Mouse (Mus musculus) CH12.LX (cell line): ENCODE results near the gene Acsl5. TPM values are rescaled to one million over a fixed set of nuclear protein-coding genes. Genes with fewer than 3 reads are reported as not detected.

ENCODE experiments used
- DNase-seq: peaks from one replicate; pipeline ENCODE4 v3.0.0-alpha.2; 2013; ENCODE audit errors: extremely low read depth
- H3K27ac ChIP-seq: 2 replicates; pipeline ENCODE4 v1.5.1; 2012; ENCODE audit warnings: low read depth, mild to moderate bottlenecking, control low read depth, moderate library complexity; ENCODE audit not compliant: insufficient read depth
- H3K27me3 ChIP-seq: replicated peaks from 2 replicates; pipeline ENCODE3; 2012; ENCODE audit warnings: inconsistent platforms
- H3K36me3 ChIP-seq, 2 experiments: replicated peaks in 1 of 2; 2 replicates each; pipeline versions ENCODE3 to v1.6.1; 2012; ENCODE audit warnings: inconsistent platforms in 1 of 2, low read length in 1 of 2, mild to moderate bottlenecking in 1 of 2, mixed read lengths in 1 of 2, moderate library complexity in 1 of 2; ENCODE audit not compliant: control insufficient read depth in 1 of 2, insufficient read depth in 1 of 2
- H3K4me1 ChIP-seq, 2 experiments: 2 replicates each; pipeline ENCODE4 v1.6.1; 2012; ENCODE audit warnings: inconsistent platforms in 1 of 2, moderate library complexity in 1 of 2; ENCODE audit not compliant: insufficient read depth in 2 of 2, control insufficient read depth in 1 of 2
- H3K4me2 ChIP-seq: 2 replicates; pipeline ENCODE4 v1.6.1; 2012; ENCODE audit warnings: low read depth, mild to moderate bottlenecking, control low read depth; ENCODE audit not compliant: poor library complexity, insufficient read depth, severe bottlenecking
- H3K4me3 ChIP-seq, 3 experiments: fragments of 150-350 bp in 1 of 3; sonication (generic) in 1 of 3; replicated peaks in 1 of 3; 2 replicates each; pipeline versions ENCODE3 to v1.5.1; 2011 to 2012; ENCODE audit warnings: low read depth in 2 of 3, low read length in 2 of 3, mild to moderate bottlenecking in 2 of 3, moderate library complexity in 2 of 3, control low read depth in 1 of 3, improper control_type of control experiment in 1 of 3, inconsistent platforms in 1 of 3, mixed read lengths in 1 of 3; ENCODE audit not compliant: poor library complexity in 1 of 3
- H3K79me2 ChIP-seq: replicated peaks from 2 replicates; pipeline ENCODE4 v1.6.1; 2012; ENCODE audit warnings: mild to moderate bottlenecking, moderate library complexity; ENCODE audit not compliant: control insufficient read depth, poor library complexity, insufficient read depth, severe bottlenecking; ENCODE audit errors: extremely low read depth
- H3K9ac ChIP-seq: 2 replicates; pipeline ENCODE4 v1.6.1; 2012; ENCODE audit warnings: low read depth, mild to moderate bottlenecking, control low read depth, moderate library complexity; ENCODE audit not compliant: insufficient read depth
- H3K9me3 ChIP-seq: replicated peaks from 2 replicates; pipeline ENCODE3; 2012; ENCODE audit warnings: low read length, inconsistent platforms, mixed read lengths
- BHLHE40 ChIP-seq: IDR thresholded peaks from 2 replicates; pipeline ENCODE4 v1.6.1; 2011; ENCODE audit warnings: mild to moderate bottlenecking, low read depth, low read length, improper control_type of control experiment
- CHD1 ChIP-seq: IDR thresholded peaks from 2 replicates; pipeline ENCODE4 v1.6.1; 2012; ENCODE audit warnings: low read depth, low read length, improper control_type of control experiment, inconsistent platforms
- CHD2 ChIP-seq: IDR thresholded peaks from 2 replicates; pipeline ENCODE4 v1.6.1; 2011; ENCODE audit warnings: low read length, improper control_type of control experiment
- CTCF ChIP-seq, 2 experiments: IDR thresholded peaks in 1 of 2; conservative IDR thresholded peaks in 1 of 2; 2 replicates each; pipeline ENCODE4 v1.5.1; 2011 to 2012; ENCODE audit warnings: low read depth in 2 of 2, low read length in 2 of 2, improper control_type of control experiment in 1 of 2, inconsistent platforms in 1 of 2, mild to moderate bottlenecking in 1 of 2, moderate library complexity in 1 of 2
- E2F4 ChIP-seq: IDR thresholded peaks from 2 replicates; pipeline ENCODE4 v1.6.1; 2011; ENCODE audit warnings: low read depth, low read length, improper control_type of control experiment; ENCODE audit not compliant: insufficient replicate concordance
- ELF1 ChIP-seq: IDR thresholded peaks from 2 replicates; pipeline ENCODE4 v1.6.1; 2014; ENCODE audit warnings: low read depth, mild to moderate bottlenecking, inconsistent platforms, low read length, improper control_type of control experiment
- EP300 ChIP-seq: IDR thresholded peaks from 2 replicates; pipeline ENCODE4 v1.6.1; 2011; ENCODE audit warnings: low read length, improper control_type of control experiment
- ETS1 ChIP-seq: conservative IDR thresholded peaks from 2 replicates; pipeline ENCODE4 v1.6.1; 2012; ENCODE audit warnings: low read depth, mild to moderate bottlenecking, inconsistent platforms, low read length, improper control_type of control experiment, moderate library complexity
- GABPA ChIP-seq: IDR thresholded peaks from 2 replicates; pipeline ENCODE4 v1.6.1; 2012; ENCODE audit warnings: low read depth, low read length, improper control_type of control experiment, inconsistent platforms; ENCODE audit not compliant: insufficient replicate concordance
- HCFC1 ChIP-seq: IDR thresholded peaks from 2 replicates; pipeline ENCODE4 v1.6.1; 2012; ENCODE audit warnings: low read depth, mild to moderate bottlenecking, inconsistent platforms, low read length, improper control_type of control experiment
- IRF4 ChIP-seq: IDR thresholded peaks from 2 replicates; pipeline ENCODE4 v1.6.1; 2014; ENCODE audit warnings: low read depth, mild to moderate bottlenecking, inconsistent platforms, low read length, improper control_type of control experiment
- JUN ChIP-seq: IDR thresholded peaks from 2 replicates; pipeline ENCODE4 v1.6.1; 2011; ENCODE audit warnings: low read depth, mild to moderate bottlenecking, low read length, improper control_type of control experiment, moderate library complexity; ENCODE audit not compliant: insufficient read depth
- JUND ChIP-seq: conservative IDR thresholded peaks from 2 replicates; pipeline ENCODE4 v1.6.1; 2011; ENCODE audit warnings: low read depth, low read length, improper control_type of control experiment
- KAT2A ChIP-seq: IDR thresholded peaks from 2 replicates; pipeline ENCODE4 v1.6.1; 2012; ENCODE audit warnings: low read length, improper control_type of control experiment, inconsistent platforms; ENCODE audit not compliant: insufficient replicate concordance
- MAFK ChIP-seq: IDR thresholded peaks from 2 replicates; pipeline ENCODE4 v1.6.1; 2011; ENCODE audit warnings: low read length, improper control_type of control experiment; ENCODE audit not compliant: insufficient replicate concordance
- MAX ChIP-seq: IDR thresholded peaks from 2 replicates; pipeline ENCODE4 v1.6.1; 2011; ENCODE audit warnings: low read length, improper control_type of control experiment
- MAZ ChIP-seq: IDR thresholded peaks from 2 replicates; pipeline ENCODE4 v1.6.1; 2012; ENCODE audit warnings: low read depth, mild to moderate bottlenecking, inconsistent platforms, low read length, improper control_type of control experiment, moderate library complexity
- MEF2A ChIP-seq: IDR thresholded peaks from 2 replicates; pipeline ENCODE4 v1.6.1; 2014; ENCODE audit warnings: low read depth, mild to moderate bottlenecking, inconsistent platforms, low read length, improper control_type of control experiment, borderline replicate concordance
- MXI1 ChIP-seq: IDR thresholded peaks from 2 replicates; pipeline ENCODE4 v1.6.1; 2011; ENCODE audit warnings: mild to moderate bottlenecking, low read depth, low read length, improper control_type of control experiment
- MYC ChIP-seq: IDR thresholded peaks from 2 replicates; pipeline ENCODE4 v1.6.1; 2011; ENCODE audit warnings: low read depth, mild to moderate bottlenecking, improper control_type of control experiment, low read length
- NELFE ChIP-seq: IDR thresholded peaks from 2 replicates; pipeline ENCODE4 v1.6.1; 2011; ENCODE audit warnings: low read depth, low read length, improper control_type of control experiment
- NRF1 ChIP-seq: IDR thresholded peaks from 2 replicates; pipeline ENCODE4 v1.6.1; 2014; ENCODE audit warnings: low read depth, mild to moderate bottlenecking, inconsistent platforms, low read length, improper control_type of control experiment, moderate library complexity
- PAX5 ChIP-seq: IDR thresholded peaks from 2 replicates; pipeline ENCODE4 v1.6.1; 2012; ENCODE audit warnings: low read length, inconsistent platforms, mixed read lengths
- POLR2A ChIP-seq: IDR thresholded peaks from 2 replicates; pipeline ENCODE4 v1.6.1; 2011; ENCODE audit warnings: low read depth, mild to moderate bottlenecking, improper control_type of control experiment, low read length
- POLR2AphosphoS2 ChIP-seq: IDR thresholded peaks from 2 replicates; pipeline ENCODE4 v1.6.1; 2011; ENCODE audit warnings: low read depth, low read length, improper control_type of control experiment
- RAD21 ChIP-seq: IDR thresholded peaks from 2 replicates; pipeline ENCODE4 v1.6.1; 2011; ENCODE audit warnings: low read depth, mild to moderate bottlenecking, low read length, improper control_type of control experiment, moderate library complexity
- RCOR1 ChIP-seq: conservative IDR thresholded peaks from 2 replicates; pipeline ENCODE4 v1.6.1; 2012; ENCODE audit warnings: low read depth, mild to moderate bottlenecking, inconsistent platforms, low read length, improper control_type of control experiment
- SIN3A ChIP-seq: IDR thresholded peaks from 2 replicates; pipeline ENCODE4 v1.6.1; 2012; ENCODE audit warnings: low read length, improper control_type of control experiment, inconsistent platforms
- SMC3 ChIP-seq: IDR thresholded peaks from 2 replicates; pipeline ENCODE4 v1.6.1; 2011; ENCODE audit warnings: low read depth, low read length, improper control_type of control experiment
- TBP ChIP-seq: conservative IDR thresholded peaks from 2 replicates; pipeline ENCODE4 v1.6.1; 2011; ENCODE audit warnings: low read depth, low read length, improper control_type of control experiment
- TCF12 ChIP-seq: IDR thresholded peaks from 2 replicates; pipeline ENCODE4 v1.6.1; 2014; ENCODE audit warnings: low read depth, mild to moderate bottlenecking, inconsistent platforms, low read length, improper control_type of control experiment
- UBTF ChIP-seq: IDR thresholded peaks from 2 replicates; pipeline ENCODE4 v1.6.1; 2012; ENCODE audit warnings: low read depth, mild to moderate bottlenecking, inconsistent platforms, low read length, improper control_type of control experiment, moderate library complexity
- USF1 ChIP-seq: IDR thresholded peaks from 2 replicates; pipeline ENCODE4 v1.6.1; 2014; ENCODE audit warnings: low read depth, mild to moderate bottlenecking, inconsistent platforms, low read length, improper control_type of control experiment
- USF2 ChIP-seq: conservative IDR thresholded peaks from 2 replicates; pipeline ENCODE4 v1.6.1; 2011; ENCODE audit warnings: low read depth, low read length, improper control_type of control experiment
- ZC3H11A ChIP-seq: IDR thresholded peaks from 2 replicates; pipeline ENCODE4 v1.6.1; 2012; ENCODE audit warnings: low read depth, mild to moderate bottlenecking, inconsistent platforms, low read length, improper control_type of control experiment
- ZKSCAN1 ChIP-seq: IDR thresholded peaks from 2 replicates; pipeline ENCODE4 v1.6.1; 2012; ENCODE audit warnings: low read depth, inconsistent platforms, low read length, improper control_type of control experiment, borderline replicate concordance
- ZMIZ1 ChIP-seq: IDR thresholded peaks from 2 replicates; pipeline ENCODE4 v1.6.1; 2012; ENCODE audit warnings: low read depth, mild to moderate bottlenecking, inconsistent platforms, low read length, improper control_type of control experiment
- ZNF384 ChIP-seq: IDR thresholded peaks from 2 replicates; pipeline ENCODE4 v1.6.1; 2012; ENCODE audit warnings: low read depth, low read length, improper control_type of control experiment, inconsistent platforms
- dilution Hi-C: fragments of 300-500 bp; cut with MboI; formaldehyde crosslinking; loops from 2 replicates; pipeline ENCODE4 v1.14.3; 2020; ENCODE audit warnings: low sequenced_read_pairs; ENCODE audit not compliant: extremely low pct_unique_long_range_greater_than_20kb, extremely low pct_ligation_motif_present
- in situ Hi-C: fragments of 300-500 bp; cut with MboI; formaldehyde crosslinking; loops from 3 replicates; pipeline ENCODE4 v1.14.3; 2019; ENCODE audit warnings: low sequenced_read_pairs, low pct_ligation_motif_present, low pct_unique_long_range_greater_than_20kb, mixed read lengths
- polyA plus RNA-seq: library from polyadenylated mRNA; unstranded; fragments of >175 nt; gene quantifications from 2 replicates; pipeline ENCODE4 v1.2.1, GENCODE M21; 2012; ENCODE audit warnings: low read depth; ENCODE audit not compliant: insufficient read length
- total RNA-seq, 2 experiments: library from RNA; depleted of rRNA; stranded (reverse); fragments of 300-350 nt in 1 of 2; fragments of >200 nt in 1 of 2; gene quantifications; 2 replicates each; pipeline ENCODE4 v1.2.3; 2012 to 2014

Acsl5 gene
- total and polyA plus RNA-seq, 3 experiments: 126 to 265 (median 196) TPM

- Histone ChIP-seq H3K27ac (no peak overlapping the region), H3K4me2 (peak overlapping the region; percentile 68; the same call in 1 of the 2 replicates), H3K9me3 (no peaks in the 10 kb centered on the region), H3K4me3 (peak overlapping the region; percentile 48 to 58 (median 56)), H3K4me1 (peaks cover 19 to 45% of the 10 kb centered on the region in 2 experiments), H3K9ac (no peak overlapping the region), H3K36me3 (no peaks in the 10 kb centered on the region), H3K27me3 (no peaks in the 10 kb centered on the region), H3K79me2 (no peaks in the 10 kb centered on the region)
- DNase-seq: peak; percentile 86
- in situ Hi-C loops (no loop called here), dilution Hi-C loops (no loop called here)
- no peak for TF ChIP-seq JUND
- no peak for TF ChIP-seq KAT2A
- TF ChIP-seq ZNF384: no peak
- TF ChIP-seq E2F4: no peak
- TF ChIP-seq ELF1: peak; percentile 43; the same call in 1 of the 2 replicates
- 0 out of 2 replicates have a peak, but pooled peaks have one; percentile 54 for TF ChIP-seq MXI1
- no peak for TF ChIP-seq MEF2A
- no peak for TF ChIP-seq UBTF
- TF ChIP-seq ETS1: no peak
- no peak for TF ChIP-seq POLR2AphosphoS2
- TF ChIP-seq SMC3: peak; percentile 76
- TF ChIP-seq MAX: peak; percentile 52; the same call in 1 of the 2 replicates
- TF ChIP-seq MYC: 0 out of 2 replicates have a peak, but pooled peaks have one; percentile 31
- TF ChIP-seq IRF4: no peak
- TF ChIP-seq CTCF (conservative IDR thresholded peaks at IDR 0.05 in 1 of 2, IDR thresholded peaks at IDR 0.05 in 1 of 2; ENCODE audit: low read depth in 2 of 2, low read length in 2 of 2): peak; percentile 81 to 96
- 0 out of 2 replicates have a peak, but pooled peaks have one; percentile 50 for TF ChIP-seq MAZ
- TF ChIP-seq CHD1: no peak
- no peak for TF ChIP-seq JUN
- no peak for TF ChIP-seq USF1
- TF ChIP-seq USF2: no peak
- no peak for TF ChIP-seq TCF12
- 0 out of 2 replicates have a peak, but pooled peaks have one; percentile 29 for TF ChIP-seq SIN3A
- no peak for TF ChIP-seq HCFC1
- no peak for TF ChIP-seq TBP
- peak; percentile 2; the same call in 1 of the 2 replicates for TF ChIP-seq BHLHE40
- peak; percentile 73 for TF ChIP-seq NRF1
- TF ChIP-seq MAFK: peak; percentile 27; the same call in 1 of the 2 replicates
- no peak for TF ChIP-seq RCOR1
- peak; percentile 60; the same call in 1 of the 2 replicates for TF ChIP-seq NELFE
- no peak for TF ChIP-seq PAX5
- TF ChIP-seq CHD2: no peak
- TF ChIP-seq POLR2A: no peak
- TF ChIP-seq GABPA: no peak
- TF ChIP-seq EP300: no peak
- no peak for TF ChIP-seq ZKSCAN1
- TF ChIP-seq ZMIZ1: no peak
- TF ChIP-seq RAD21: peak; percentile 65
- no peak for TF ChIP-seq ZC3H11A
These were observed 33.5 kb upstream of the Acsl5 start for GRCm38 (mm10) chr19:55218192-55218739.
